Mouse (Mus musculus) hindlimb bud, embryonic 11.5 days (tissue): Measurements from ENCODE around the gene Foxp3.

Experiments
- DNase-seq: peaks from one replicate; pipeline ENCODE4 v3.0.0-alpha.2; 2012; ENCODE audit warnings: low read depth, low spot score; ENCODE audit errors: extremely low spot score

Foxp3 gene

DNA sequence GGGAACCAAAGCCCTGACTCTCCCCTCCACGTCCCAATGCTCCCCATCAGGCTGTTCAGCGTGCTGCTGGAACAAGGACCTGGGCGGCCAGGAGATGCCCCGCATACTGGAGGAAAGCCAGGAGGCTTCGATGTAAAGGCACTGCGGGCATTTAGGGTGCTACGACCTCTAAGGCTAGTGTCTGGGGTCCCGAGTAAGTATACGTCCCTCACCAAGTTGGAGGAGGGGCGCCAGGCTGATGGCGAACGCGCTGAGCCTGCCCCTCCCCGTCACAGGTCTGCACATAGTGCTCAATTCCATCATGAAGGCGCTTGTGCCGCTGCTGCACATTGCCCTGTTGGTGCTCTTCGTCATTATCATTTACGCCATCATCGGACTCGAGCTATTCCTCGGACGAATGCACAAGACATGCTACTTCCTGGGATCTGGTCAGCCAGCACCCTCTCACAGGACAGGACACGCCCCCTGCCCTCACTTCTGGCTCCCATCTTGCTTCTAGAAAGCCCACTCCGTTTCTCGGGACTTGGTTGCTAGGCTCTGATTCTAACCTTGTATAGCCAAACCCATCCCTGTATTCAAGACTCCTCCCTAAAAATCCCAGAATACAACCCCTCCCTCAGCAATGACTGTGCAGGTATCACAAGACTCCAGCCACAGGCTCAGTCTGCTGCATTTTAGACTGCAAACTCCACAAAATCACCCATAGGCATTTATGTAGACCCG, 37.3 kb downstream of the Foxp3 start:
- no peak for DNase-seq

DNA sequence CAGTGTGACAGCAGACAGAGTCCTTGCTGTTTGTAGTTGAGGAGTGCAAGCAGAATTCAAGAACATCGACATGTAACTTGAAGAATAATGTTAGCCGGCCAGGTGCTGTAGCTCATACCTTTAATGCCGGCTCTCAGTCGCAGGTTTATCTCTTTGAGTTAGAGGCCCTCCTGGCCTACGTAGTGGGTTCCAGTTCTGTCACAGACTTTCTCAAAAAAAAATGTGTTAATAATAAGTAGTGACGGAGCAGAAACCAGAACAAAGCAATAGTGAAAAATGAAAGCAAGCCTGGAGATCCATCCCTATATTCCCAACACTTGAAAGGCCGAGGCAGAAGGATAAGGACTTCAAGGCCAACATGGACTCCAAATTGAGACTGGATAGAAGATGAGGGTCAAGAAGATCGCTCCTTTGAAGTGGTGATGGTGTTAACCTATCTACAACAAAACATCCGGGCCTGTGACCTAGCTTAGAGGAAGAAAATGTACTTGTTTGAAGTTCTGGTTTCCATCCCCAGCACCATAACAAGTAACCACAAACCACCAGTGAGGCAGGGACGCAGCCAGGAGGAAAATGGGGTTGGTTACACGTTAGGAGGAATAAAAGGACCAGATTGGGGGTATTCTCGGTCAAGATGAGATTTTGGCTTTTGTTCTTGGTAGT, 44.6 kb downstream of the Foxp3 start:
- DNase-seq = no peak

DNA sequence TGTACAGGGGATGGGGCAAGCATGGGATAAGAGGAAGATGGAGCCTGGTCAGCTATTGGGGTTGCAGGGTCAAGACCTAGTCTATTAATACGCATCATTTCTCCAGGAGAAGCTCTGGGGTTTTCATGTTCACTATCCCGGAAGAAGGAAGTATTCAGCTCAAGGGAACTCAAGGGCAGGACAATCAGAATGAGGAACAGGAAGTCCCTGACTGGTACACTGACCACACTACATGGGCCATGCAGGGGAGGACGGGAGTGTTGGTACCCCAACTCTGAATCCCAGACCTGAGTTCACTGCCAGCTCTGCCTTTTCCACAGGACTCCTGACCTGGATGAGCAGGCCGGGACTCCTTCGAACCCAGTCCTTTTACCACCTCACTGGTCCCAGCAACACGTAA, 59.1 kb downstream of the Foxp3 start:
- no peak for DNase-seq

DNA sequence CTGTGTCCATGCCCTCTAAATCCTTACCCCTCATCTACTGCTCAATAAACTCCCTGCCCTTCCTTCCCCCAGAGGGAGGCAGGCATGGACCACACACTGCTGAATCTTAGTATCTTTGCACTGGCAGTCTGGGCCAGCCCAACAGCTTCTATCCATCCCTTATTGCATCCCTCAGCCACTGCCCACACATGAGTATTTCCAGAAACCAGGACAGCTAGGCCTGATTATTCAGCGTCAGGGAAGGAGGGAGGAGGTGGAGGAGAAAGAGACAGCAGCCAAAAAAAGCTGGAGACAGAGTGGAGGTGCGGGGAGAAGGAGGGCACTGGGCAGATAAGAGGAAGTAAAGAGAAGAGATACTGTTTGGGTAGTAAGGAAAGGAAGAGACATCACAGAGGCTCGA, 61.7 kb downstream of the Foxp3 start:
- no peak for DNase-seq

DNA sequence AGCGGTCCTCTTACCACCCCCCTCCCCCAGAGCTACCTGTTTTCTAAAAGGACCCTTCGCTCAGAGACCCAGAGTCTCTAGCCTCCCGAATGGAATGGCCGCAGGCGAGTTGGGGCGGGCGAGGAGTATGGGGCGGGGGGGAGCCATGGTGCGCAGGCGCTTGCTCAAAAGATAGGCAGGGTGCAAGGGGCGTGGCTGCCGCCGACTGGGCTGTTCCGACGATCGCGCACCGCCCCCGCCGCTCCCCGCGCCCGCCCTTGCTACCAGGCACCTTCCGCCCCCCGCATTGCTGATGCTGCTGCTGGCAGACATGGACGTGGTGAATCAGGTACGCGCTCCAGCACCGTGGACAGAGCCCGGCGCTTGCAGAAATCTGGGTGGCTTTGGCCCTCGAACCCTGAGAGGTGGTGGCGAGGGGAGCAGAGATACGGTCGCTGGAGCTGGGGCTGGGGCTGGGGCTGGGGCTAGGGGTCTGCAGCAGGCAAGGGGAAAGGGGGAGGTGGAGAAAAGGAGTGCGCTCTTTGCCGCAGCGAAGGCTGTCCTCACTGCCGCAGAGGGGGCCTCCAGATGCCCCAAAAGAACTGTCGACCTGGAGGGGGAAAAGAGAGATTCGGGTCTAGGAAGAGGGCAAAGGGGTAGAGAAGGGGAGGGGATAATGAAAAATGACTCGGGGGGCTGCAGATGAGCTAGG, 65.1 kb downstream of the Foxp3 start, which contains the start of gene Syp:
TSS of gene Syp (plus strand) at position 71 of the 691 bp plus-strand sequence.
- no peak for DNase-seq

DNA sequence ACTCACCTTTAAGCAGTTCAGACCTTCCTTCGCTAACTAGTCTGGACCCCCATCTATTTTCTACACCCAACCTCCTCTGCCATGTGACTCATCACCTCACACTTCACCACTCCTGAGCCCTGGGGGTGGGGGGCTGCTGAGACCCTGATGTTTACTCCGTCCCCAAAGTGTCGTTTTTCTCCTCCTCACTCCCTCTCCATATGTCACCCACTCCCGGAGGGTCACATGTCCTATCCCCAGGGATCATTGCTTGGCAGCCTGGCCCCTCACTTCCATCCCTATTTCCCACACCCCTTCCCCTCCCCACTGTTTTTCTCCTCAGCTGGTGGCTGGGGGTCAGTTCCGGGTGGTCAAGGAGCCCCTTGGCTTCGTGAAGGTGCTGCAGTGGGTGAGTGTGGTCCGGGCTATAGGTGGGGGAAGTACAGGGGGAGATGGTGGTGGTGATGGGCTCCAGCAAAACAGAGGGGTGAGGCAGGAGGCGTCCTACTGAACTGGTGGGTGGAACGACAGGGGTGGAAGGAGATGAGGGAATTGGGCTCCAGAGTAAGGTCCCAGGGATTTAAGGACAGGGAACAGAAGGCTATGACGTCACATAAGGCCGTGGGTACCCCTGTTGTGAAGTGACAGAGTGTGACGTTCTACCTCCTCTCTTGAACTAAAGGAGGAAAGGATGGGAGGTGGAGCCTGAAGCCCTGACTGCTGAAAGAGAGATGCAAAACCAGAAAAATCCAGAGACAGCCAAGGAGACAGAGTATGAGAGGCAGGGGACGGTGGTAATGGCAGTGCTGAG, 66.3 kb downstream of the Foxp3 start:
- DNase-seq = no peak

DNA sequence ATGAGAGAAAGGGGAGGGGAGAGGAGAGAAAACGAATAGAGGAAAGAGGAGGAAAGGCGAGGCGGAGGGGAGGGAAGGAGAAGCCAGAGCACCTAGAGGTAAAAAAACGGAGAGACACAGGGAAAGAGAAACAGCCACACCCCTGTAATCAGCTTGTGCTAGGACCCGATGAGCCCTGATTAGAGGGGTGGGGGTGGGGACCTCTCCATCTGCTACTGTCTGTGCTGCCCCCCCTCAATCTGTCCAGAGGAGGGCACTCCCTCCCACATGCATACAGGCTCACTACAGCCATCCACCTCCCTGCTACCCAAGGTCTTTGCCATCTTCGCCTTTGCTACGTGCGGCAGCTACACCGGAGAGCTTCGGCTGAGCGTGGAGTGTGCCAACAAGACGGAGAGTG, 67.3 kb downstream of the Foxp3 start:
- no peak for DNase-seq
